Mouse (Mus musculus) urinary bladder, postnatal 10 days (tissue): ENCODE measurements at regions not wholly inside any gene's neighbourhood (a gene's known extent, or its start where the extent isn't known, plus 50 kb on each side); places are given as distances from the start of the nearest gene placed in this dataset.

Experiments
- DNase-seq: peaks from one replicate; pipeline ENCODE4 v3.0.0; 2022; ENCODE audit warnings: low spot score

- DNase-seq, result no peak
Observed at GRCm38 (mm10) chr3:52501614-52502013, 233.5 kb downstream of the Foxo1 start.

- DNase-seq, result no peak
Observed at GRCm38 (mm10) chr3:52500026-52500425, 231.9 kb downstream of the Foxo1 start.

GRCm38 (mm10) chr3:52499581-52499980 is 231.4 kb downstream of the Foxo1 start:
- no peak for DNase-seq

- no peak for DNase-seq
Observed at GRCm38 (mm10) chr3:52498506-52499228, 230.5 kb downstream of the Foxo1 start.

- no peak for DNase-seq
Observed at GRCm38 (mm10) chr3:52496965-52497364, 228.8 kb downstream of the Foxo1 start.

- DNase-seq, result no peak
Observed at GRCm38 (mm10) chr3:52495401-52495800, 227.3 kb downstream of the Foxo1 start.

GRCm38 (mm10) chr3:52494924-52495323 is 226.8 kb downstream of the Foxo1 start:
- no peak for DNase-seq

- no peak for DNase-seq
Observed at GRCm38 (mm10) chr3:52479186-52479585, 211.1 kb downstream of the Foxo1 start.

- DNase-seq, result no peak
Observed at GRCm38 (mm10) chr3:52469900-52470299, 201.8 kb downstream of the Foxo1 start.

GRCm38 (mm10) chr3:52469397-52469796 is 201.3 kb downstream of the Foxo1 start:
- no peak for DNase-seq

- DNase-seq, result no peak
Observed at GRCm38 (mm10) chr3:52468326-52468725, 200.2 kb downstream of the Foxo1 start.

- no peak for DNase-seq
Observed at GRCm38 (mm10) chr3:52467876-52468275, 199.7 kb downstream of the Foxo1 start.

- no peak for DNase-seq
Observed at GRCm38 (mm10) chr3:52466984-52467565, 198.9 kb downstream of the Foxo1 start.

- no peak for DNase-seq
Observed at GRCm38 (mm10) chr3:52466571-52466970, 198.4 kb downstream of the Foxo1 start.

- no peak for DNase-seq
Observed at GRCm38 (mm10) chr3:52463911-52464310, 195.8 kb downstream of the Foxo1 start.

- DNase-seq, result no peak
Observed at GRCm38 (mm10) chr3:52454955-52455354, 186.8 kb downstream of the Foxo1 start.

- no peak for DNase-seq
Observed at GRCm38 (mm10) chr3:52453041-52453440, 184.9 kb downstream of the Foxo1 start.

GRCm38 (mm10) chr3:52452345-52452744 is 184.2 kb downstream of the Foxo1 start:
- DNase-seq, result no peak

GRCm38 (mm10) chr3:52446991-52447390 is 178.9 kb downstream of the Foxo1 start:
- DNase-seq, result no peak

GRCm38 (mm10) chr3:52446500-52446899 is 178.4 kb downstream of the Foxo1 start:
- no peak for DNase-seq

- no peak for DNase-seq
Observed at GRCm38 (mm10) chr3:52444420-52445119, 176.4 kb downstream of the Foxo1 start.

- no peak for DNase-seq
Observed at GRCm38 (mm10) chr3:52443856-52444255, 175.7 kb downstream of the Foxo1 start.

- no peak for DNase-seq
Observed at GRCm38 (mm10) chr3:52429014-52429589, 161.0 kb downstream of the Foxo1 start.
